Mouse (Mus musculus) subcutaneous adipose tissue, adult 2 months (tissue): ENCODE data around the gene Dhx36. TPM values are rescaled to one million over a fixed set of nuclear protein-coding genes. Genes with fewer than 3 reads are reported as not detected.

Experiments used
- polyA plus RNA-seq: library from polyadenylated mRNA; depleted of rRNA; stranded (reverse); fragments of >200 nt; gene quantifications from 2 replicates; pipeline ENCODE4 v1.2.3, GENCODE M21; 2012; ENCODE audit warnings: low replicate concordance; rRNA removed

Gene Dhx36
- 5.2 and 8.4 TPM in 2 replicates for polyA plus RNA-seq

DNA sequence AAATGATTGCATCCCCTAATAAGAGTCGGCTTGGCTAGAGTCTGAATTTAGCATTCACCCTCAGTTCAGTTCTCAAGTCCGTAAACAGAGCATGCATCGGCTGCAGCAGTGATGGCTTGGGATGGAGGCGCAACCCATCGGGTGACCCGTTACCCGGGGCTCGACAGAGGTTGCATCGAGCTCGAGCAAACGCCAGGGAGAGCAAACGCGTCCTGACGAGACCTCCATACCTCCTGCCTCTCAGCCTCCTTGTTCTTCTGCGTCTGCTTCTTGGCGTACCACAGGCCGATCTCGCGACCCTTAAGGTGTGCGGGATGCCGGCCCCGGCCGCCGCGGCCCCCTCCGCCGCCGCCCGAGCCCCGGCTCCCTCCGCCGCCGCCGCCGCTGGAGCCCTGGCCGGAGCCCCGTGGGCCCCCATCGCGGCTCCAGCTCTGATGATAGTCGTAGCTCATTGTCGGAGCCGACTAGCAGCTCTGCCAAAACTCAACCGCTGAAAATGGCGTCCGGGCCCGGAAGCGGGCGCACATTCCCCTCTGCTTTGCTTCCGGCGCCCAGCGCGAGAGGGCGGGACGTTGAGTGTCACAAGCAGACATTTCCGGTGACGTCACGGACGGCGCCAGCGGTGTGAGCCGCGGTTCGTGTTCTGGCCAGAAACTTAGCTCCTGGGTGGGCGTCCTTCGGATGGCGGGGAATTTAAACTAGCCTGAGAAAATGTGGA is at the start of gene Dhx36:
Gene Dhx36 (minus strand): TSS at position 517 of the 718 bp plus-strand sequence.

Other genes starting within 250 kb of the Dhx36 start
- 1.3 and 6.1 TPM in 2 replicates for gene Arhgef26, start 168.7 kb downstream of the Dhx36 start, polyA plus RNA-seq
- 0.10 TPM in 1 of 2 replicates, not detected in the other for gene Gpr149, start 98.1 kb upstream of the Dhx36 start, polyA plus RNA-seq